Mouse (Mus musculus): ENCODE measurements at regions not wholly inside any gene's neighbourhood (a gene's known extent, or its start where the extent isn't known, plus 50 kb on each side); places are given as distances from the start of the nearest gene placed in this dataset.

DNA sequence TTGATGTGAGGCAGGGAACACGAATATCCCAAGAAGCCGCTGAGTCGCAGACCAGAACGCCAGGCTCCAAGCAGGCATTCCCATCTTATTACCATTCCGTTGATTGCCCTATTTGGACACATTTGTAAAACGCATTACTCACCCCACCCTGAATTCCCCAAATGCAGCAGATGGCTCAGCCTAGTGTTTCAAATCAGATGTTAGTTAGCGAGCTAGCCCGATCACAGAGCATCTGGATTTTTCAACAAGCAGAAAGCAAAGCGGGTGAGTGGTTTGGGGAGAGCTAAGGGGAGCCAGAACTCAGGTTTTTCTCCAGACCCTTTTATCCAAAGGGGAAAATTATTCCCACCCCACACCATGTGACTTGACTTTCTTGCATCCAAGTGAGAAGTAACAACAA is 273.2 kb downstream of the Rwdd3 start:
- no peak for DNase-seq (ENCODE audit: extremely low read depth, low read depth)

- DNase-seq (ENCODE audit: extremely low read depth, low read depth), result no peak
Observed at GRCm38 (mm10) chr3:120897758-120898157, 273.7 kb downstream of the Rwdd3 start.

- no peak for DNase-seq (ENCODE audit: extremely low read depth, low read depth)
Observed at GRCm38 (mm10) chr3:120897221-120897620, 274.3 kb downstream of the Rwdd3 start.

GRCm38 (mm10) chr3:120886063-120886841 is 285.2 kb downstream of the Rwdd3 start:
- no peak for DNase-seq (ENCODE audit: extremely low read depth, low read depth)

DNA sequence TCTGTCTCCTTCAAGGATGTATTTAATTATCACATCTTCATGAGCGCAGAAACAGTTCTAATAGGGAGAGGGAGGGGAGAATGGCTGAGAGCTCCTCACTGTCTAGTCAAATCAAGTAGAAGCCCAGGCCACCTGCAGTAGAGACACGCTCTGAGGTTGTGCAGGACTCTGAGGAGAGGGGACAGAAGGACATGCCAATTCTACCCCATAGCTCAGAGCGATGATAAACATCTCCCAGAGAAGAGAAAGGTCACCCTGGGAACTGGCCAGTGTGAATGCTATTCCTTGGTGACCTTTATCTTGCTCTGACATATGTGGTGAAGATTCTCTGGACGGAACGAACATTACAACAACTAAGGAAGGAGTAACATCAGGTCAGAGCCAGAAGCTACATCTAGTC is 286.1 kb downstream of the Rwdd3 start:
- DNase-seq (ENCODE audit: extremely low read depth, low read depth), result no peak

DNA sequence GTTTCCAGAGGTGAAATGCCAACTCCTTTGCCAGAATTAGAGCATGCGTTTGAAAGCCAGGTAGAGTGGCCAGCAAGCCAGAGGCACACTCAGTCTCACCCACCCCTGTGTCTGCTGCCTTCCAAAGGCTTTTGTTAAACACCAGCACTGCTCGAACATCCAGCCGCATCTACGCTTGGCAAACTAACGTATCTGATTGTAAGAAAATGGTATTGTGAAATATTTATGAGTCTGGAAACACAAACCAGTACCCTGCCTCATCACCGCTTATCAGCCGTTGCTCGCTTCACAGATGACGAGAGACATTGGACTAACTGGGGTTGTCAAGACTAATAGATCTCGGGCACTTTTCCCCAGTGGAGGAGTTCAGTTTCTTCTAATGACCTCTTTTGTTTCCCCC is 287.3 kb downstream of the Rwdd3 start:
- no peak for DNase-seq (ENCODE audit: extremely low read depth, low read depth)

GRCm38 (mm10) chr3:120883650-120884049 is 287.8 kb downstream of the Rwdd3 start:
- no peak for DNase-seq (ENCODE audit: extremely low read depth, low read depth)

DNA sequence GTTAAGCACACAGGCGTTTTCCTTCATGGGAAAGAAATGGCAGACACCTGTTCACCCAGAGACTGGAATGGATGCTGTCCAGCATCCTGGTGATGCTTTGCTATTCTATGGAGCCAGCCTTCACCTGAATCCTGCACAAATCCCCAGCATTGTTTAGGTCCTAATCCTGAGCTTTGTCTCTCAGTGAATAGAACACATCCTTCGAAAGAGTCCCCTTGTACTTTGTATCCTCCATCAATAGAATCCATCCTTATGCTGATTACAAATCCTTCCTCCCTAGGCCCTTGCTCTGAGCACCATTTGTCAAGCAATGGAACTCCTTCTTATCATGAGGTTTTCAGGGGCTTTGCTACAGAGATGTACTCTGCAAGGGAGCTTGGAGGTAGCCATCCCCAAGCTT is 292.1 kb downstream of the Rwdd3 start:
- no peak for DNase-seq (ENCODE audit: extremely low read depth, low read depth)

DNA sequence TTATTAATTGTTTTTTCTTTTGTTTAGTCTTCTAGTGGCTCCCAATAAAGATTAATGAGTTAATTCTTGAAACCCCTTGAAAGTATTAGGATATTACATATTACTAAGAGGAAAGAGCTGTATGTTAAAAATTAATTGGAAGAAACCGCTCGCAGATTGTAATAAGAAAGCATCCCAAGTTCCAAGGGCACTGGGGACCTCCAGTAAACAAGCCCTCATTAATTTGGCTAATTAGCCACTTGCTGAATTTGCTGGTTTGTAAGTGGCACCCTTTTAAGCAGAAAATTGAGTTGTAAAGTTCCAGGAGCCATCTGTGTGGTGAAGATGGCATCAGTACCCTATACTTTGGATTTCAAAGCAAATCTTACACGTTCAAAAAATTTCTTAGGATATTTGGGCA is 295.8 kb downstream of the Rwdd3 start:
- no peak for DNase-seq (ENCODE audit: extremely low read depth, low read depth)

GRCm38 (mm10) chr3:120865036-120865435 is 306.5 kb downstream of the Rwdd3 start:
- no peak for DNase-seq (ENCODE audit: extremely low read depth, low read depth)

DNA sequence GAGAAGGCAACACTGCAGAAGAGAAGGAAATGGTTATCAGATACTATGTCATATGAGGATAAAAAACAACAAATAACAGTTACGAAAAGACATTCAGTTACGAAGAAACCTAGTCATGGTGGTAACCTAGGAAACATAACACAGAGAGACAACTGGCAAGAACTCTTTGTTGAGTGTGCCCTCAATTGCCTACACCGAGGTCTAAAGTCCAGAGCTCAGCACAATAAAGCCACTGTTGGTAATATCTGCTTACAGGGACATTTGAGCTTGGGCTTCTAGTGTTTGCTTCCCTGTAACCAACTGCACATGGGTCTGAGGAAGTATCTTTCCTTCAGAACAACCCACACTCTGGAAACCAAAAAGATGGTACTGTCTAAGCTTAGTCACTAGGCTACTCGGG is 309.9 kb downstream of the Rwdd3 start:
- no peak for DNase-seq (ENCODE audit: extremely low read depth, low read depth)

DNA sequence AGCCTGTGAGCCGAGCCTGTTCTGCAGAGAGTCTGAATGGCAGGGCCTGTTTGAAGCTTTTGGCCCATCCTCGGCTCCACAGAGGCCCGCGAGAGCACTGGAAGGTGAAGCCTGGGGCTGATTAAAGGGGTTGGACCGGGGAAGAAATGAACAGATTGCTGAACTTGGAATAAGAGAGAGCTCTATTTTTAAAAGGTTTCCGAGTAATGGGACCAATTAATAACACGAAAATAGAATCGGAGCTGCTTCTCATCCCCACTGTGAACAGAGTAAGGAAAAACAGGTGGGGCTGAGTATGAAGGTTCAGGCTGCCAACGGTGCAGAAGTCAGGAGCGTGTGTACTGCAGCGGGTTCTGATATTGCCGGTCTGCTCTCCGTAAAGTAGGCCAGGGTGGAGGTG is 313.2 kb downstream of the Rwdd3 start:
- DNase-seq (ENCODE audit: extremely low read depth, low read depth), result no peak

DNA sequence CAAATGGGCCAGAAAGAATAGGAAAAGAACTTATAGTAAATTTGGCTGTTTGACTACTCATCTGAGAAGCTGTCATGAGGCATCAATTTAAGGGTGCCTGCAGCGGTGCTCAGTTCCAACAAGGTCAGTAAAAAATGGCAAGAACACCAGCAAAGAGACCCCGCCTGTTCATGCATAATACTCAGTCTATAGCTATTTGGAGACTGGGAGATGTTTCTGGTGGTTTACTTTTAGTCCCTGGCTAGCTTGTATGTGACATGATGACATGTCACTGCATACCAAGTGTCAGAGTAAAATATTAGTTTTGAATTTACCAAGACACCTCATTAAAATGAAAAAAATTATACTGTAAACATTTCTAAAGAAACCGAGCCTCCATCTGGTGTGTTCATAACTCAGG is 317.2 kb downstream of the Rwdd3 start:
- no peak for DNase-seq (ENCODE audit: extremely low read depth, low read depth)

DNA sequence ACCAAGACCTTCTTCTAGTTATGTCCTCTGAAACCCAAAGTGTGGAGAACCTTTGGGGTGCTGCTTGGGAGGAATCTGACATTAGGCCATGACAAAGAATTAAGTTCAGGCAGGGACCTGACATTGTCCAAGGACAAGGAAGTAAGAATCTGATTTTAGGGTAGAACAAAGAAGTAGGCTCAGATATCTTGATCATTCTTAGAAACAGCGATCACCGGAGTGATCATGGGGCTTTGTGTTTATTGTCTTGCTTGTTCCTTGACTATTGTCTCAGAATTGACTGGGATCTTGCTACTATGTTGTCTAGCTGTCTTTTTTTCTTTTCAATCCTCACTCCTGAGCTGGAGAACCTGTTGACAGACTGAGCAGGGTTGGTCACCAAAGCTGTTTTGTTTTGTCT is 327.9 kb downstream of the Rwdd3 start:
- no peak for DNase-seq (ENCODE audit: extremely low read depth, low read depth)

GRCm38 (mm10) chr3:120823536-120823935 is 348.0 kb downstream of the Rwdd3 start:
- DNase-seq (ENCODE audit: extremely low read depth, low read depth), result no peak

DNA sequence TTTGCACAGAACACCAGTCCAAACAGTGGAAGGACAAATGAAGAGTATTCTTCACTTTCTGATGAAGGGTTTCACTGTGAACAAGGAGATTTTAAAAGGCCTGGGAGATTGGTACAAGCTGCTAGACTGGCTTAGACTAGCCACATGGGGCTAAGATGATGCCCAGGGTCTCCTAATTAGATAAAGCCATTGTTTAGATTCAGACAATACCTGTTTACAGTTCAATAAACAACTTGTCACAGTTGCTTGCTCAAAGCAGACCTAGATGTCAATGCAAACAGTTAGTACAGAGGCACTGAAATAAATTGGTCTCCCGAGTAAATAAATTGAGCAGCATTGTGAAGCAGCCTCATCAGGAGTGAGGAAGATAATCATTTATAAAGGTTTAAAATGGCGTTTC is 359.6 kb downstream of the Rwdd3 start:
- no peak for DNase-seq (ENCODE audit: extremely low read depth, low read depth)

- DNase-seq (ENCODE audit: extremely low read depth, low read depth), result no peak
Observed at GRCm38 (mm10) chr3:120810527-120810926, 361.0 kb downstream of the Rwdd3 start.

GRCm38 (mm10) chr3:120810048-120810447 is 361.4 kb downstream of the Rwdd3 start:
- DNase-seq (ENCODE audit: extremely low read depth, low read depth), result no peak

DNA sequence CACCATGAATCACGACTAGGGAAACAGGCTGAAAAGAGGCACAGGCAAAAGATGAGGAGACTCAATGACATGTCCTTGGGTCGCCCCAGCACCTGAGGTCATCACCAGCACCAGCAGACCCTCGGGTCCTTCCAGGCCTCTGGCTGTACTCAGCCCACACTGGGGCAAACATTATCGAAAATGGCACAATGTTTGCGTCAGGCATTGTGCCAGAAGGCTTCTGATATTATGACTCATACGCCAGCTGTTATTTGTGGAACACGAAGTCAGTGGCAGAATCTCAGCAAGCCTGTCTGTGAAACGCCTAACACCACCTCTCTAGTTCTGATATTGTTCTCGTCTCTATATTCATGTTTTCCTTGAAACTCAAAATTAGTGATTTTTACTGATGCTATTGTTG is 384.8 kb downstream of the Rwdd3 start:
- no peak for DNase-seq (ENCODE audit: extremely low read depth, low read depth)

GRCm38 (mm10) chr3:120781486-120781885 is 390.0 kb downstream of the Rwdd3 start:
- DNase-seq (ENCODE audit: extremely low read depth, low read depth), result no peak

GRCm38 (mm10) chr3:120779091-120779490 is 392.4 kb downstream of the Rwdd3 start:
- no peak for DNase-seq (ENCODE audit: extremely low read depth, low read depth)

- DNase-seq (ENCODE audit: extremely low read depth, low read depth), result no peak
Observed at GRCm38 (mm10) chr3:120774951-120775350, 396.5 kb downstream of the Rwdd3 start.

DNA sequence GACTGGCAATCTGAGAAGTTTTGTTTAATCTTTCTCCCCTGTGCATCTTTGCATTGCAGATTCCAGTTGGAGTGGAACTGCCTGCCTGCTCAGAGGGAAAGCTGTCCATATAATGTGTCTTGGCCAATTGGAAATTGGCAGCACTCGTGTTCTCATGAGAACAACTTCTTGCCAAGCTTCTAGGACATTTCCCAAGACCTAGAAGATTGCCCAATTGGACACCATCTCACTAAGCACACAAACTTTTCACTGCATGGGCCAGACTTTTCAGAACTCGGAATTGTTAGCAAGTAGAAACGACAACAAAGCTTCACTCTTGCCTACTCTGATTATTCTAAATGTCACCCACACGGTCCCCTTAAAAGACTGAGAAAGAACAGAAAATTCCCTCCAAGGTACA is 409.8 kb downstream of the Rwdd3 start:
- DNase-seq (ENCODE audit: extremely low read depth, low read depth), result no peak

DNA sequence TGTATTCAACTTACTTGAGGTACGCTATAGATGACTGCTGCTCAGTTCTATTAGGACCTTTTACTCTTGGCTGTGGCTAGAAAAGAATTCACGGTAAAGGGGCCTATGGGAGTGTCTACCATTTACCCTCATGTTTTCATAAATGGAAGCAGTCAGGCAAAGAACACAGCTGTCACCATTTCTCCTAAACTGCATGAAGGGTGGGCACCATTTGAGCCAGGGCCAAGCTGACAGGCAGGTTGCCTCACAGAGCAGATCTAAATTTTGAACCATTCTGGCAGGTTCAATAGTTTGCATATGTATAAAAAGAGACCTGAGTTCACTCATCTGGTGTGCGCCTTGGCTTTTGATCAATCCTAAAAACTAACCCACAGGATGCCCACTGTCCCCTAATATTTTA is 410.3 kb downstream of the Rwdd3 start:
- DNase-seq (ENCODE audit: extremely low read depth, low read depth), result no peak
